Mouse (Mus musculus) left cerebral cortex, adult 9 months (tissue): ENCODE data around the gene Runx1.

Source experiments
- DNase-seq, 2 experiments: peaks; one replicate each; pipeline ENCODE4 v3.0.0; 2022; ENCODE audit warnings: low spot score in 2 of 2

Gene Runx1

GRCm38 (mm10) chr16:92699531-92700397, 126.2 kb downstream of the Runx1 start:
- DNase-seq, result no peak

- DNase-seq, result peak in 1 of 2 experiments; percentile 77
Measured at GRCm38 (mm10) chr16:92698612-92698998, 127.3 kb downstream of the Runx1 start.

GRCm38 (mm10) chr16:92697737-92698611, 128.0 kb downstream of the Runx1 start:
- DNase-seq, result no peak

- peak in 1 of 2 experiments; percentile 35 for DNase-seq
Measured at GRCm38 (mm10) chr16:92697227-92697736, 128.7 kb downstream of the Runx1 start.

- DNase-seq, result peak in 1 of 2 experiments; percentile 35
Measured at GRCm38 (mm10) chr16:92696411-92697015, 129.4 kb downstream of the Runx1 start.

- DNase-seq, result no peak
Measured at GRCm38 (mm10) chr16:92695981-92696380, 130.0 kb downstream of the Runx1 start.

GRCm38 (mm10) chr16:92695200-92695921, 130.6 kb downstream of the Runx1 start:
- no peak for DNase-seq

- no peak for DNase-seq
Measured at GRCm38 (mm10) chr16:92694496-92695106, 131.3 kb downstream of the Runx1 start.

GRCm38 (mm10) chr16:92690759-92691158, 135.2 kb downstream of the Runx1 start:
- DNase-seq, result no peak

- DNase-seq, result no peak
Measured at GRCm38 (mm10) chr16:92688941-92689340, 137.0 kb downstream of the Runx1 start.

GRCm38 (mm10) chr16:92686978-92687377, 139.0 kb downstream of the Runx1 start:
- DNase-seq, result no peak

- DNase-seq, result no peak
Measured at GRCm38 (mm10) chr16:92685766-92686315, 140.1 kb downstream of the Runx1 start.

GRCm38 (mm10) chr16:92684423-92685211, 141.3 kb downstream of the Runx1 start:
- DNase-seq, result no peak

- no peak for DNase-seq
Measured at GRCm38 (mm10) chr16:92676630-92677029, 149.3 kb downstream of the Runx1 start.

- DNase-seq, result no peak
Measured at GRCm38 (mm10) chr16:92675677-92676076, 150.3 kb downstream of the Runx1 start.

GRCm38 (mm10) chr16:92674916-92675450, 151.0 kb downstream of the Runx1 start:
- DNase-seq, result no peak

- no peak for DNase-seq
Measured at GRCm38 (mm10) chr16:92674121-92674816, 151.7 kb downstream of the Runx1 start.

- DNase-seq, result no peak
Measured at GRCm38 (mm10) chr16:92668807-92669206, 157.1 kb downstream of the Runx1 start.

- DNase-seq, result no peak
Measured at GRCm38 (mm10) chr16:92661757-92662156, 164.2 kb downstream of the Runx1 start.
